Mouse (Mus musculus): Measurements from ENCODE around the gene Pacs2. TPM values are rescaled to one million over a fixed set of nuclear protein-coding genes. Genes with fewer than 3 reads are reported as not detected.

Gene Pacs2
- 14.8 and 16.7 TPM in 2 replicates for polyA plus RNA-seq (2015; fragmentation: Nextera tagmentation; extraction: Ambion mirVana)

GRCm38 (mm10) chr12:113013604-113014558, at the start of gene Pacs2:
Pacs2 (plus strand) TSS chr12:113014508.

DNA sequence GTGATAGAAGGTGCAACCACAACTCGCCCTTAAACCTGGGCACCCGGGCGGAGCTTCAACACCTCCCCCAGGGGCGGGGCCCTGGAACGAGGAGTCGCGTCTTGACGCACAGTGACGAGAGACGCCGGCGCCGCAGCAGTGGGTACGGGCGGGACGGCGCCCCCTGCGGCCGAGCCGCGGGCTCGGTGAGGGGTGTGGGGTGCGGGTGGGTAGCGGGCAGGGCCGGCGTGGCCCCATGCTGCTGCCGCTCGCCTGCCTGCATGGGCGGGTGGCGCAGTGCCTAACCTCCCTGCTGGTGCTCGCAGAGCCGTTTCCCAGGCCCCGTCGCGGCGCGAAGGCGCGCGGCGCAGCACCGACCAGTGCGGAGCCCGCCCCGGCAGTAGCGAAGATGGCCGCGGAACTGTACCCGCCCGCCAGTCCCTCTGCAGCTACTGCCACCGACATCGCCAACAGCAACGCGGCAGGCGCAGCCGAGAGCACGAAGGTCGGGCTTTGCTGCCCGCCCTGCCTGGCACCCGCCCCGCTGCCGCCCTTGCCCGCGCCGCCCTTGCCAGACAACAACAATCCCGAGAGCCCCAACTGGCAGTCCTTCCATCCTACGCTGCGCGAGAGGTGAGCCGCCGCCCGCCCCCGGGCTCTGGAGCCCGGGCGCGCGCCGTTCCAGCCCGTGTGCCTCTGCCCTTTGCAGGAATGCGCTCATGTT, 37.8 kb upstream of the Pacs2 start, which contains the start of gene Btbd6:
TSS of gene Btbd6 (plus strand) at position 112 of the 703 bp plus-strand sequence.

DNA sequence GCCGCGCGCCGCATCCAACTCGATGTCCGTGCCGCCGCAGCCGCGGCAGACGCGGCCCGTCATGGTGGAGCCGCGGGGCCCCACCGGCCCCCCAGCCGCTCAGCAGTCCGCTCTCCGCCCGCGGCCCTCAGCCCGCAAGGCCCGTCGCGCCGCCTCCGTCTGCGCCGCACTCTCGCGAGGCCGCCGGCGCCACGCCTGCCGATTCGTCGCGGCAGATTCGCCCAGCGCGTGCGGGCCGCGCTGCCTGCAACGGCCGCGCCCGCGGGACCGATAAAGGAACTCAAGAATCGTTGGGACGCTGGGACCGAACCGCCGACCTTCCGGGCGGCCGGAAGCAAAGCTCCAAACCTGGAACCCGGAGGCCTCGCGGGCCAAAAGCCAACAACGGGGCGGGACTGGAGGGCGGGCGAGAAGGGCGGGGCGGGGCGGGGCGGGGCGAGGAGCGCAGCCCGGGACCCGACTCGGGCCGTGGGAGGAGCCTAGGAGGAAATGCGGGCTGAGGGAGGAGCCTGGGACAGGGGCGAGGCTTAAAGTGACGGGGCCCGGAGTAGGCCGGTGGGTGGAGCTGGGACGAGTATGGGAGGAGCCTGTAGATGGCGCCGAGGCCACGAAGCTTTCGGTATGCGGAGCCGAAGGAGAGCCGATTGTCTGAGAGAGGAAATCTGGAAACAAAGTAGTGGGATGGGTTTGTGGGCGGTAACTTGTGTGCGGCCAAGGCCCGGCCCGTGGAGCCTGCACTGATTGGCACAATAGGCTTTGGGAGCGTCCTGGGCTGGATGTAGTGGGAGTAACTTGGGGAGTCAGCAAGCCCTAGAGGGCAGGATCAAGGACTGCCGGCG, 13.8 kb upstream of the Pacs2 start, which contains the start of gene Brf1:
TSS of gene Brf1 (minus strand) at position 411 of the 839 bp plus-strand sequence.

GRCm38 (mm10) chr12:113074329-113075062, 60.2 kb downstream of the Pacs2 start, which contains the start of gene Tex22:
Tex22 (plus strand) TSS chr12:113074502.

GRCm38 (mm10) chr12:113097749-113098281, 83.5 kb downstream of the Pacs2 start, which contains the start of gene Mta1:
Mta1 (plus strand) TSS chr12:113098278.

Small RNA genes lying within 50 kb of the gene (microRNA-seq; reads per million reads assigned to microRNA genes)
- gene Gm44471: 0 reads per million in 2 experiments

Other genes with a start within 250 kb of the Pacs2 start
- 3.0 and 4.7 TPM in 2 replicates for gene Ahnak2, start 211.9 kb upstream of the Pacs2 start, polyA plus RNA-seq (2015; fragmentation: Nextera tagmentation; extraction: Ambion mirVana)
- 0.79 and 1.7 TPM in 2 replicates for gene Clba1, start 205.6 kb upstream of the Pacs2 start, polyA plus RNA-seq (2015; fragmentation: Nextera tagmentation; extraction: Ambion mirVana)
- 18.6 and 22.2 TPM in 2 replicates for gene Cdca4, start 185.1 kb upstream of the Pacs2 start, polyA plus RNA-seq (2015; fragmentation: Nextera tagmentation; extraction: Ambion mirVana)
- gene Gpr132, start 146.3 kb upstream of the Pacs2 start, polyA plus RNA-seq (2015; fragmentation: Nextera tagmentation; extraction: Ambion mirVana): 0.09 and 0.13 TPM in 2 replicates
- 9.8 and 12.6 TPM in 2 replicates for gene Jag2, start 84.7 kb upstream of the Pacs2 start, polyA plus RNA-seq (2015; fragmentation: Nextera tagmentation; extraction: Ambion mirVana)
- gene Nudt14, start 72.4 kb upstream of the Pacs2 start, polyA plus RNA-seq (2015; fragmentation: Nextera tagmentation; extraction: Ambion mirVana): 53.9 and 60.7 TPM in 2 replicates
- gene Btbd6, start 38.0 kb upstream of the Pacs2 start, polyA plus RNA-seq (2015; fragmentation: Nextera tagmentation; extraction: Ambion mirVana): 17.0 and 18.0 TPM in 2 replicates
- gene Brf1, start 13.8 kb upstream of the Pacs2 start, polyA plus RNA-seq (2015; fragmentation: Nextera tagmentation; extraction: Ambion mirVana): 33.7 and 39.6 TPM in 2 replicates
- gene Tex22, start 60.0 kb downstream of the Pacs2 start, polyA plus RNA-seq (2015; fragmentation: Nextera tagmentation; extraction: Ambion mirVana): not detected in 2 replicates
- gene Mta1, start 83.8 kb downstream of the Pacs2 start, polyA plus RNA-seq (2015; fragmentation: Nextera tagmentation; extraction: Ambion mirVana): 6.5 and 6.8 TPM in 2 replicates
- gene Crip2, start 125.7 kb downstream of the Pacs2 start, polyA plus RNA-seq (2015; fragmentation: Nextera tagmentation; extraction: Ambion mirVana): 185 and 205 TPM in 2 replicates
- gene Crip1, start 131.8 kb downstream of the Pacs2 start, polyA plus RNA-seq (2015; fragmentation: Nextera tagmentation; extraction: Ambion mirVana): 404 and 584 TPM in 2 replicates
- 3.0 and 5.1 TPM in 2 replicates for gene Tedc1, start 141.9 kb downstream of the Pacs2 start, polyA plus RNA-seq (2015; fragmentation: Nextera tagmentation; extraction: Ambion mirVana)
- 2.9 and 3.1 TPM in 2 replicates for gene Tmem121, start 171.4 kb downstream of the Pacs2 start, polyA plus RNA-seq (2015; fragmentation: Nextera tagmentation; extraction: Ambion mirVana)

Data from skeletal muscle tissue, postnatal 0 days (tissue).